Mouse (Mus musculus) lung, postnatal 0 days (tissue): ENCODE data around the gene Rnf24.

ENCODE experiments used
- CTCF ChIP-seq: IDR thresholded peaks from 2 replicates; pipeline ENCODE4 v1.5.1; 2016; ENCODE audit warnings: antibody characterized with exemption, mild to moderate bottlenecking
- EP300 ChIP-seq: IDR thresholded peaks from 2 replicates; pipeline ENCODE4 v1.6.1; 2016; ENCODE audit warnings: antibody characterized with exemption, mild to moderate bottlenecking, control low read depth

DNA sequence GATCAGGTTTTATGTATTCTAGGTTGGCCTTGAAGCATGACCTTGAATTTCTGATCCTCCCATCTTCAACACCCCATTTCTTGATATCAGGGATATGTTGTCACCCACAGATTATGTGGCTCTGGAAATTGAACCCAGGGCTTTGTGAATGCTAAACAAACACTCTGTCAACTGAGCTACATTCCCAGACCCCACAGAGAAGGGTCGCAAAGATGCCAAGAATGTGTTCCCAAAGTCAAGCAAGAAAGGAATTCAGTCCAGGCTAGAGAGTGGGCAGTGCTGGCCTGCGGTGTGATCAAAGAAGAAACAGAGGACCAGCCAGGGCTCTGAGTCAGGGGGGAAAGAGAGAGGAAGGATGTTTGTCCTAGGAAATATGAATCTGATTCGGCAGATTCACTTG lies 26.8 kb upstream of the Rnf24 start:
- TF ChIP-seq CTCF (no peak), EP300 (no peak)
